Mouse (Mus musculus) gastrocnemius, adult 2 months (tissue): ENCODE measurements around the gene Olfr1084. TPM values are rescaled to one million over a fixed set of nuclear protein-coding genes. Genes with fewer than 3 reads are reported as not detected.
"Not testable (repeated sequence)": the region's sequence is repeated elsewhere in the genome, so short reads cannot be mapped to it uniquely, and the experiment has no call there.

Experiments
- DNase-seq: peaks from one replicate; pipeline ENCODE4 v3.0.0; 2022
- H3K27ac ChIP-seq: fragments of 200-600 bp; 2 replicates; pipeline ENCODE4 v1.8.1; 2022; ENCODE audit warnings: mild to moderate bottlenecking
- H3K4me3 ChIP-seq: fragments of 200-600 bp; 2 replicates; pipeline ENCODE4 v1.8.1; 2022; ENCODE audit warnings: mild to moderate bottlenecking, moderate library complexity
- CTCF ChIP-seq: fragments of 200-600 bp; IDR thresholded peaks from 2 replicates; pipeline ENCODE4 v1.8.1; 2022; ENCODE audit warnings: antibody characterized with exemption, mild to moderate bottlenecking, moderate library complexity
- intact Hi-C: fragments of 180-260 bp; cut with DNase I; formaldehyde crosslinking; loops from one replicate; pipeline ENCODE4 v1.15.1; 2025
- long read RNA-seq, 2 experiments: library from polyadenylated mRNA; stranded (forward); transcript quantifications; one replicate each; pipeline ENCODE4 v2.0.0; 2021
- total RNA-seq, 2 experiments: library from RNA; stranded (reverse); gene quantifications; 2 replicates each; pipeline ENCODE4 v1.2.3; 2021

Olfr1084 gene
- not detected for total RNA-seq
- long read RNA-seq, experiment 1 = 0 reads
- long read RNA-seq, experiment 2 = 0 reads

- DNase-seq, intact Hi-C loops, H3K4me3 ChIP-seq, H3K27ac ChIP-seq: not testable (repeated sequence)
These were observed at the start of gene Olfr1084 for GRCm38 (mm10) chr2:86639625-86640024. Olfr1084 (minus strand) TSS chr2:86639725.

GRCm38 (mm10) chr2:86679992-86680391, 40.5 kb upstream of the Olfr1084 start, which contains the start of gene Olfr1086:
Olfr1086 (minus strand) TSS chr2:86680092.
- no peak within 1 kb of the TSS for H3K27ac ChIP-seq
- no peak for TF ChIP-seq CTCF

GRCm38 (mm10) chr2:86661919-86662318, 22.4 kb upstream of the Olfr1084 start, which contains the start of gene Olfr1085:
Olfr1085 (minus strand) TSS chr2:86662019.
- H3K27ac ChIP-seq = no peak within 1 kb of the TSS

More at GRCm38 (mm10) chr2:86679992-86680391, 40.5 kb upstream of the Olfr1084 start, which contains the start of gene Olfr1086:
- DNase-seq = no peak
- H3K4me3 ChIP-seq = no peak within 1 kb of the TSS
- intact Hi-C loops = no loop called here

GRCm38 (mm10) chr2:86598866-86599265, 40.7 kb downstream of the Olfr1084 start, which contains the start of gene Olfr1082:
Olfr1082 (minus strand) TSS chr2:86598966.
- DNase-seq, intact Hi-C loops, H3K27ac ChIP-seq, H3K4me3 ChIP-seq: not testable (repeated sequence)

More at GRCm38 (mm10) chr2:86661919-86662318, 22.4 kb upstream of the Olfr1084 start, which contains the start of gene Olfr1085:
- intact Hi-C loops = no loop called here
- no peak for DNase-seq
- no peak within 1 kb of the TSS for H3K4me3 ChIP-seq
- no peak for TF ChIP-seq CTCF

Other genes with a start within 250 kb of the Olfr1084 start
- not detected for gene Olfr1061, start 225.7 kb downstream of the Olfr1084 start, total RNA-seq
- gene Olfr1062, start 213.0 kb downstream of the Olfr1084 start, total RNA-seq = not detected
- not detected for gene Olfr1065, start 189.1 kb downstream of the Olfr1084 start, total RNA-seq
- not detected for gene Olfr1066, start 183.5 kb downstream of the Olfr1084 start, total RNA-seq
- not detected for gene Olfr228, start 152.3 kb downstream of the Olfr1084 start, total RNA-seq
- gene Olfr1076, start 131.3 kb downstream of the Olfr1084 start, total RNA-seq = not detected
- not detected for gene Olfr1079, start 97.2 kb downstream of the Olfr1084 start, total RNA-seq
- gene Olfr1080, start 81.5 kb downstream of the Olfr1084 start, total RNA-seq = not detected
- gene Olfr1082, start 40.8 kb downstream of the Olfr1084 start, total RNA-seq = not detected
- not detected for gene Olfr1085, start 22.3 kb upstream of the Olfr1084 start, total RNA-seq
- not detected for gene Olfr1086, start 40.4 kb upstream of the Olfr1084 start, total RNA-seq
- gene Olfr1087, start 58.7 kb upstream of the Olfr1084 start, total RNA-seq = not detected
- gene Olfr1089, start 94.0 kb upstream of the Olfr1084 start, total RNA-seq = not detected
- not detected for gene Olfr1090, start 119.3 kb upstream of the Olfr1084 start, total RNA-seq
- gene Olfr1093, start 142.8 kb upstream of the Olfr1084 start, total RNA-seq = not detected
- gene Olfr141, start 170.3 kb upstream of the Olfr1084 start, total RNA-seq = not detected
- not detected for gene Olfr1094, start 184.9 kb upstream of the Olfr1084 start, total RNA-seq
- not detected for gene Olfr1095, start 212.0 kb upstream of the Olfr1084 start, total RNA-seq
- gene Gm13723, start 235.1 kb upstream of the Olfr1084 start, total RNA-seq = not detected